Mouse (Mus musculus): ENCODE results near the gene Tiam1.

GRCm38 (mm10) chr16:90121799-90122198, 21.8 kb downstream of the Tiam1 start:
- TF ChIP-seq CTCF (IDR thresholded peaks at IDR 0.05; ENCODE audit: insufficient read depth, low read depth, low read length): no peak
- TF ChIP-seq POLR2A (IDR thresholded peaks at IDR 0.05; ENCODE audit: insufficient read depth, low read depth, low read length): no peak
